Mouse (Mus musculus) stomach, postnatal 0 days (tissue): ENCODE measurements at regions not wholly inside any gene's neighbourhood (a gene's known extent, or its start where the extent isn't known, plus 50 kb on each side); places are given as distances from the start of the nearest gene placed in this dataset.

ENCODE experiments used
- ATAC-seq: fragments of 200-750 bp; cut with Nextera tagmentation; 2 replicates; pipeline ENCODE4 v1.8.0; 2017; ENCODE audit not compliant: low FRiP score, low TSS enrichment
- DNase-seq: peaks from one replicate; pipeline ENCODE4 v3.0.0-alpha.2; 2016; ENCODE audit warnings: low spot score
- H3K27ac ChIP-seq: fragments of 300-500 bp; sonication (generic); replicated peaks from 2 replicates; pipeline ENCODE4 v1.5.1; 2014; ENCODE audit warnings: mild to moderate bottlenecking, control low read depth
- H3K27me3 ChIP-seq: fragments of 300-500 bp; sonication (generic); 2 replicates; pipeline ENCODE4 v1.6.1; 2014; ENCODE audit warnings: low read length; ENCODE audit not compliant: control insufficient read depth, insufficient read depth
- H3K36me3 ChIP-seq: fragments of 300-500 bp; sonication (generic); 2 replicates; pipeline ENCODE4 v1.6.1; 2014; ENCODE audit warnings: low read length, mixed read lengths; ENCODE audit not compliant: control insufficient read depth, insufficient read depth
- H3K4me1 ChIP-seq: fragments of 300-500 bp; sonication (generic); replicated peaks from 2 replicates; pipeline ENCODE4 v1.6.1; 2014; ENCODE audit warnings: antibody characterized with exemption; ENCODE audit not compliant: control insufficient read depth, insufficient read depth
- H3K4me2 ChIP-seq: fragments of 300-500 bp; sonication (generic); replicated peaks from 2 replicates; pipeline ENCODE4 v1.6.1; 2014; ENCODE audit warnings: low read depth, mild to moderate bottlenecking, control low read depth, moderate library complexity
- H3K4me3 ChIP-seq: fragments of 300-500 bp; sonication (generic); 2 replicates; pipeline ENCODE4 v1.5.1; 2014; ENCODE audit warnings: low read depth, low read length, control low read depth
- H3K9ac ChIP-seq: fragments of 300-500 bp; sonication (generic); 2 replicates; pipeline ENCODE4 v1.6.1; 2014; ENCODE audit warnings: mild to moderate bottlenecking, low read length, control low read depth, mixed read lengths
- H3K9me3 ChIP-seq: fragments of 300-500 bp; sonication (generic); 2 replicates; pipeline ENCODE4 v1.6.1; 2016; ENCODE audit warnings: low read length; ENCODE audit not compliant: control insufficient read depth
- CTCF ChIP-seq: IDR thresholded peaks from 2 replicates; pipeline ENCODE4 v1.5.1; 2016; ENCODE audit warnings: antibody characterized with exemption, low read depth, mild to moderate bottlenecking, moderate library complexity
- EP300 ChIP-seq: optimal IDR thresholded peaks from 2 replicates; pipeline ENCODE3; 2016; ENCODE audit warnings: antibody characterized with exemption
- WGBS: fragments of 180-500 bp; shearing (Covaris S2); extraction: QIAGEN DNeasy Blood & Tissue Kit; methylation state at CpG from one replicate; pipeline ENCODE4 v1.1.7; 2014; 5-methylcytosine and 5-hydroxymethylcytosine counted together

GRCm38 (mm10) chr14:24919056-24919455, 432.1 kb downstream of the Rps24 start:
- no peak overlapping the region for H3K27ac ChIP-seq
- TF ChIP-seq EP300 (no peak), CTCF (no peak)
- H3K36me3 ChIP-seq, result no peaks in the 10 kb centered on the region
- DNase-seq (no peak), ATAC-seq (no peak)
- no peaks in the 10 kb centered on the region for H3K9me3 ChIP-seq
- 88% methylated on average over 3 of the region's 3 CpGs for whole genome bisulfite sequencing
- H3K4me3 ChIP-seq, result no peak overlapping the region
- no peaks in the 10 kb centered on the region for H3K27me3 ChIP-seq
- no peak overlapping the region for H3K9ac ChIP-seq
- no peaks in the 10 kb centered on the region for H3K4me1 ChIP-seq
- no peak overlapping the region for H3K4me2 ChIP-seq

- WGBS, result 41% methylated on average over 10 of the region's 10 CpGs
- TF ChIP-seq EP300, result no peak
- TF ChIP-seq CTCF, result no peak
- no peak overlapping the region for H3K27ac ChIP-seq
- no peak overlapping the region for H3K4me3 ChIP-seq
- DNase-seq (no peak), ATAC-seq (no peak)
- H3K4me2 ChIP-seq, result no peak overlapping the region
- H3K9me3 ChIP-seq, result no peaks in the 10 kb centered on the region
- no peaks in the 10 kb centered on the region for H3K4me1 ChIP-seq
- no peaks in the 10 kb centered on the region for H3K36me3 ChIP-seq
- H3K27me3 ChIP-seq, result no peaks in the 10 kb centered on the region
- no peak overlapping the region for H3K9ac ChIP-seq
Observed at GRCm38 (mm10) chr14:24922006-24922405, 435.1 kb downstream of the Rps24 start.

- no peak for ATAC-seq
- Histone ChIP-seq H3K36me3 (no peaks in the 10 kb centered on the region), H3K9ac (no peak overlapping the region), H3K27ac (no peak overlapping the region), H3K27me3 (no peaks in the 10 kb centered on the region), H3K4me2 (no peak overlapping the region), H3K4me1 (no peaks in the 10 kb centered on the region), H3K4me3 (no peak overlapping the region), H3K9me3 (no peaks in the 10 kb centered on the region)
- no peak for DNase-seq
- 67% methylated on average over 3 of the region's 3 CpGs for WGBS
- TF ChIP-seq CTCF (no peak), EP300 (no peak)
Observed at GRCm38 (mm10) chr14:24924561-24924960, 437.6 kb downstream of the Rps24 start.

GRCm38 (mm10) chr14:24926086-24927048, 439.4 kb downstream of the Rps24 start:
- no peak for ATAC-seq
- no peak for DNase-seq
- TF ChIP-seq EP300 (no peak), CTCF (no peak)
- H3K4me3 ChIP-seq, result no peak overlapping the region
- H3K27ac ChIP-seq, result no peak overlapping the region
- H3K4me2 ChIP-seq, result no peak overlapping the region
- no peaks in the 10 kb centered on the region for H3K4me1 ChIP-seq
- 66% methylated on average over 11 of the region's 11 CpGs for WGBS
- no peak overlapping the region for H3K9ac ChIP-seq
- H3K27me3 ChIP-seq, result no peaks in the 10 kb centered on the region
- H3K36me3 ChIP-seq, result no peaks in the 10 kb centered on the region
- no peaks in the 10 kb centered on the region for H3K9me3 ChIP-seq

GRCm38 (mm10) chr14:24928726-24929125, 441.8 kb downstream of the Rps24 start:
- TF ChIP-seq EP300, result no peak
- TF ChIP-seq CTCF, result no peak
- Histone ChIP-seq H3K9ac (no peak overlapping the region), H3K27ac (no peak overlapping the region), H3K4me2 (no peak overlapping the region), H3K27me3 (no peaks in the 10 kb centered on the region), H3K4me1 (no peaks in the 10 kb centered on the region), H3K4me3 (no peak overlapping the region), H3K36me3 (no peaks in the 10 kb centered on the region), H3K9me3 (no peaks in the 10 kb centered on the region)
- DNase-seq, result no peak
- ATAC-seq, result no peak
- WGBS, result 65% methylated on average over 3 of the region's 3 CpGs

GRCm38 (mm10) chr14:24930251-24930650, 443.3 kb downstream of the Rps24 start:
- no peaks in the 10 kb centered on the region for H3K4me1 ChIP-seq
- no peak overlapping the region for H3K27ac ChIP-seq
- WGBS, result 37% methylated on average over 7 of the region's 7 CpGs
- H3K9me3 ChIP-seq, result no peaks in the 10 kb centered on the region
- no peak for TF ChIP-seq CTCF
- TF ChIP-seq EP300, result no peak
- no peaks in the 10 kb centered on the region for H3K36me3 ChIP-seq
- ATAC-seq (no peak), DNase-seq (no peak)
- no peak overlapping the region for H3K4me2 ChIP-seq
- no peaks in the 10 kb centered on the region for H3K27me3 ChIP-seq
- H3K9ac ChIP-seq, result no peak overlapping the region
- H3K4me3 ChIP-seq, result no peak overlapping the region
